Mouse (Mus musculus) liver, adult 2 months (tissue): Measurements from ENCODE around the gene Tsc2.

Experiments
- CTCF ChIP-seq: fragments of 200-500 bp; IDR thresholded peaks from 2 replicates; pipeline ENCODE4 v1.5.1; 2011; ENCODE audit warnings: low read depth, low read length, control low read depth
- POLR2A ChIP-seq: fragments of 200-500 bp; IDR thresholded peaks from 2 replicates; pipeline ENCODE4 v1.6.1; 2011; ENCODE audit warnings: low read length, control low read depth; ENCODE audit not compliant: insufficient read depth; ENCODE audit errors: extremely low read depth

DNA sequence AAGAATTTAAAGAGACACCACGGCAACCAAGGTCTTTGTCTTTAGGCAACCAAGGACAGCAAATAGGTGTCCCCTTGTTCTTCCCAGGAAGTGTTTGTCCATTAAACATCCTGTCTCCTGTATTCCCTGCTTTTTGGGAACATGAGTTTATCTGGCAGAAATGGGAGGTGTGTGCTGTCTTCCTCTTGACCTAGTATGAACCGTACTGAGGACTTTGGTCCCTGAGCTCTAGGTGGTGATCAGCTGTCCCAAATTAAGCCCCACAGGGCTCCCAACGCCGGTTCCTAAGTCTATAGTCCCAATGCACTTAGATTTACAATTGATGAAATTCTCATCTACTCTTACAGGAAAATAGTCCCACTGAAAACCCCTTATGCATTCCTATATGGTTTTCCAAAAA lies 18.3 kb upstream of the Tsc2 start:
- TF ChIP-seq CTCF (no peak), POLR2A (no peak)
